Mouse (Mus musculus): ENCODE measurements at regions not wholly inside any gene's neighbourhood (a gene's known extent, or its start where the extent isn't known, plus 50 kb on each side); places are given as distances from the start of the nearest gene placed in this dataset.
A peak's percentile ranks its signal among the peaks of the same experiment; 100 is the strongest.

- WGBS = 89% methylated on average over 4 of the region's 4 CpGs
- Histone ChIP-seq H3K27ac (no peak overlapping the region), H3K9ac (no peak overlapping the region), H3K4me3 (no peak overlapping the region), H3K9me3 (no peaks in the 10 kb centered on the region), H3K27me3 (peaks cover 20% of the 10 kb centered on the region; the same call in 1 of the 2 replicates), H3K36me3 (no peaks in the 10 kb centered on the region), H3K4me2 (no peak overlapping the region), H3K4me1 (replicated peaks) (peaks cover 23% of the 10 kb centered on the region)
- no peak for ATAC-seq (ENCODE audit: low FRiP score)
Measured at GRCm38 (mm10) chr8:10931266-10931665, 77.0 kb downstream of the Irs2 start.

GRCm38 (mm10) chr8:10928836-10929235 is 79.4 kb downstream of the Irs2 start:
- WGBS = 73% methylated on average over 3 of the region's 3 CpGs
- H3K4me1 ChIP-seq (replicated peaks) = peaks cover 47% of the 10 kb centered on the region
- no peak overlapping the region for H3K9ac ChIP-seq
- ATAC-seq (ENCODE audit: low FRiP score) = no peak
- no peak overlapping the region for H3K4me3 ChIP-seq
- H3K27ac ChIP-seq = peak overlapping the region; percentile 52
- peaks cover 15% of the 10 kb centered on the region; the same call in 1 of the 2 replicates for H3K27me3 ChIP-seq
- H3K36me3 ChIP-seq = no peaks in the 10 kb centered on the region
- no peaks in the 10 kb centered on the region for H3K9me3 ChIP-seq
- H3K4me2 ChIP-seq = no peak overlapping the region

- Histone ChIP-seq H3K4me1 (replicated peaks) (peaks cover 51% of the 10 kb centered on the region), H3K36me3 (no peaks in the 10 kb centered on the region), H3K27me3 (peaks cover 20% of the 10 kb centered on the region; the same call in 1 of the 2 replicates), H3K9ac (no peak overlapping the region), H3K27ac (peak overlapping the region; percentile 52; the same call in 1 of the 2 replicates), H3K4me2 (no peak overlapping the region), H3K4me3 (no peak overlapping the region), H3K9me3 (no peaks in the 10 kb centered on the region)
- ATAC-seq (ENCODE audit: low FRiP score) = peak; percentile 72
- 48% methylated on average over 17 of the region's 17 CpGs for WGBS
Measured at GRCm38 (mm10) chr8:10928342-10928794, 79.9 kb downstream of the Irs2 start.

- no peak for ATAC-seq (ENCODE audit: low FRiP score)
- Histone ChIP-seq H3K9ac (no peak overlapping the region), H3K36me3 (no peaks in the 10 kb centered on the region), H3K27ac (no peak overlapping the region), H3K4me2 (no peak overlapping the region), H3K9me3 (no peaks in the 10 kb centered on the region), H3K27me3 (peaks cover 22% of the 10 kb centered on the region), H3K4me3 (no peak overlapping the region), H3K4me1 (replicated peaks) (peaks cover 63% of the 10 kb centered on the region)
- 68% methylated on average over 3 of the region's 3 CpGs for WGBS
Measured at GRCm38 (mm10) chr8:10927187-10927586, 81.1 kb downstream of the Irs2 start.

- Histone ChIP-seq H3K36me3 (no peaks in the 10 kb centered on the region), H3K4me1 (replicated peaks) (peaks cover 70% of the 10 kb centered on the region), H3K9ac (no peak overlapping the region), H3K27ac (peak overlapping the region; percentile 75), H3K4me3 (no peak overlapping the region), H3K4me2 (0 out of 2 replicates have a peak overlapping the region, but pooled peaks have one; percentile 25), H3K9me3 (no peaks in the 10 kb centered on the region), H3K27me3 (peaks cover 25% of the 10 kb centered on the region)
- no peak for ATAC-seq (ENCODE audit: low FRiP score)
Measured at GRCm38 (mm10) chr8:10926518-10926915, 81.7 kb downstream of the Irs2 start.

GRCm38 (mm10) chr8:10925582-10926517 is 82.4 kb downstream of the Irs2 start:
- WGBS = 3% methylated on average over 18 of the region's 18 CpGs

GRCm38 (mm10) chr8:10924526-10925199 is 83.6 kb downstream of the Irs2 start:
- peak overlapping the region; percentile 29 for H3K4me2 ChIP-seq
- no peak overlapping the region for H3K4me3 ChIP-seq
- H3K9me3 ChIP-seq = no peaks in the 10 kb centered on the region
- H3K9ac ChIP-seq = 0 out of 2 replicates have a peak overlapping the region, but pooled peaks have one; percentile 6
- H3K36me3 ChIP-seq = no peaks in the 10 kb centered on the region
- peak; percentile 18; the same call in 1 of the 2 replicates for ATAC-seq (ENCODE audit: low FRiP score)
- H3K27ac ChIP-seq = peak overlapping the region; percentile 75
- WGBS = 2% methylated on average over 20 of the region's 20 CpGs
- peaks cover 25% of the 10 kb centered on the region for H3K27me3 ChIP-seq
- peaks cover 76% of the 10 kb centered on the region for H3K4me1 ChIP-seq (replicated peaks)

More at GRCm38 (mm10) chr8:10925582-10926517, 82.4 kb downstream of the Irs2 start:
- Histone ChIP-seq H3K9ac (peak overlapping the region; percentile 40), H3K9me3 (no peaks in the 10 kb centered on the region), H3K36me3 (no peaks in the 10 kb centered on the region), H3K4me3 (no peak overlapping the region), H3K4me1 (replicated peaks) (peaks cover 76% of the 10 kb centered on the region), H3K27me3 (peaks cover 25% of the 10 kb centered on the region), H3K4me2 (peak overlapping the region; percentile 25; the same call in 1 of the 2 replicates), H3K27ac (peak overlapping the region; percentile 75)
- ATAC-seq (ENCODE audit: low FRiP score) = 0 out of 2 replicates have a peak, but pooled peaks have one; percentile 2

- H3K36me3 ChIP-seq = no peaks in the 10 kb centered on the region
- ATAC-seq (ENCODE audit: low FRiP score) = no peak
- 0 out of 2 replicates have a peak overlapping the region, but pooled peaks have one; percentile 8 for H3K9ac ChIP-seq
- no peaks in the 10 kb centered on the region for H3K9me3 ChIP-seq
- peak overlapping the region; percentile 29 for H3K4me2 ChIP-seq
- H3K27me3 ChIP-seq = peaks cover 25% of the 10 kb centered on the region
- H3K4me1 ChIP-seq (replicated peaks) = peaks cover 76% of the 10 kb centered on the region
- H3K27ac ChIP-seq = peak overlapping the region; percentile 75
- WGBS = 6% methylated on average over 3 of the region's 3 CpGs
- H3K4me3 ChIP-seq = no peak overlapping the region
Measured at GRCm38 (mm10) chr8:10924001-10924490, 84.2 kb downstream of the Irs2 start.

GRCm38 (mm10) chr8:10923071-10924000 is 84.9 kb downstream of the Irs2 start:
- 0 out of 2 replicates have a peak overlapping the region, but pooled peaks have one; percentile 8 for H3K9ac ChIP-seq

GRCm38 (mm10) chr8:10922209-10923030 is 85.8 kb downstream of the Irs2 start:
- H3K9me3 ChIP-seq = no peaks in the 10 kb centered on the region
- H3K4me1 ChIP-seq (replicated peaks) = peaks cover 63% of the 10 kb centered on the region
- no peaks in the 10 kb centered on the region for H3K36me3 ChIP-seq
- no peak overlapping the region for H3K4me2 ChIP-seq
- 25% methylated on average over 11 of the region's 12 CpGs for WGBS
- no peak for ATAC-seq (ENCODE audit: low FRiP score)
- no peak overlapping the region for H3K4me3 ChIP-seq
- peak overlapping the region; percentile 49 for H3K27ac ChIP-seq
- H3K9ac ChIP-seq = no peak overlapping the region; the same call in 1 of the 2 replicates
- H3K27me3 ChIP-seq = peaks cover 25% of the 10 kb centered on the region

More at GRCm38 (mm10) chr8:10923071-10924000, 84.9 kb downstream of the Irs2 start:
- peaks cover 71% of the 10 kb centered on the region for H3K4me1 ChIP-seq (replicated peaks)
- H3K27ac ChIP-seq = peak overlapping the region; percentile 44; the same call in 1 of the 2 replicates
- ATAC-seq (ENCODE audit: low FRiP score) = no peak
- no peak overlapping the region for H3K4me3 ChIP-seq
- no peaks in the 10 kb centered on the region for H3K36me3 ChIP-seq
- H3K27me3 ChIP-seq = peaks cover 30% of the 10 kb centered on the region
- no peak overlapping the region for H3K4me2 ChIP-seq
- WGBS = 34% methylated on average over 19 of the region's 19 CpGs
- H3K9me3 ChIP-seq = no peaks in the 10 kb centered on the region

Data from hindbrain, embryonic 13.5 days (tissue).